Mouse (Mus musculus) megakaryocyte, adult 5-6 weeks (primary cell): ENCODE data around the gene Tgfbr3. TPM values are rescaled to one million over a fixed set of nuclear protein-coding genes. Genes with fewer than 3 reads are reported as not detected.

ENCODE experiments used
- ATAC-seq: 2 replicates; pipeline ENCODE4 v1.8.0; 2016; ENCODE audit warnings: mild to moderate bottlenecking, inconsistent platforms; ENCODE audit not compliant: poor library complexity, severe bottlenecking
- total RNA-seq, 2 experiments: library from RNA; stranded (forward) in 1 of 2; stranded (reverse) in 1 of 2; fragments of 153-499, 151-499 nt in 1 of 2; fragments of 221-1000, 200-1000 nt in 1 of 2; gene quantifications; 2 replicates each; pipeline versions ENCODE4 v1.2.3 to v1.2.4; 2015 to 2017

Tgfbr3 gene
- 0.89 and 1.3 TPM in 2 replicates for total RNA-seq (2015)
- 1.3 and 1.7 TPM in 2 replicates for total RNA-seq (2017)

- ATAC-seq, result peak; percentile 55
Measured at GRCm38 (mm10) chr5:107289234-107289764, at the start of gene Tgfbr3. Gene Tgfbr3, minus strand, starts transcription at chr5:107289629.

GRCm38 (mm10) chr5:107330916-107331421, 41.5 kb upstream of the Tgfbr3 start, which contains the start of gene Brdt:
Gene Brdt, plus strand, starts transcription at chr5:107331159.
- ATAC-seq, result no peak

GRCm38 (mm10) chr5:107320703-107321102, 31.3 kb upstream of the Tgfbr3 start:
- peak; percentile 54; the same call in 1 of the 2 replicates for ATAC-seq

- no peak for ATAC-seq
Measured at GRCm38 (mm10) chr5:107317141-107317540, 27.7 kb upstream of the Tgfbr3 start.

- ATAC-seq, result no peak
Measured at GRCm38 (mm10) chr5:107307432-107307831, 18.0 kb upstream of the Tgfbr3 start.

- ATAC-seq, result no peak
Measured at GRCm38 (mm10) chr5:107304117-107304825, 14.8 kb upstream of the Tgfbr3 start.

- ATAC-seq, result peak; percentile 38; the same call in 1 of the 2 replicates
Measured at GRCm38 (mm10) chr5:107303350-107303861, 14.0 kb upstream of the Tgfbr3 start.

- no peak for ATAC-seq
Measured at GRCm38 (mm10) chr5:107298854-107299253, 9.4 kb upstream of the Tgfbr3 start.

GRCm38 (mm10) chr5:107296512-107297322, 7.3 kb upstream of the Tgfbr3 start:
- no peak for ATAC-seq

GRCm38 (mm10) chr5:107295817-107296511, 6.5 kb upstream of the Tgfbr3 start:
- ATAC-seq, result peak; percentile 57; the same call in 1 of the 2 replicates

- peak; percentile 43; the same call in 1 of the 2 replicates for ATAC-seq
Measured at GRCm38 (mm10) chr5:107295061-107295816, 5.8 kb upstream of the Tgfbr3 start.

GRCm38 (mm10) chr5:107294041-107294440, 4.6 kb upstream of the Tgfbr3 start:
- no peak for ATAC-seq

- ATAC-seq, result no peak
Measured at GRCm38 (mm10) chr5:107289986-107290385, 557 bp upstream of the Tgfbr3 start.

GRCm38 (mm10) chr5:107288427-107289233, 799 bp downstream of the Tgfbr3 start:
- ATAC-seq, result peak; percentile 58

GRCm38 (mm10) chr5:107287908-107288267, 1.5 kb downstream of the Tgfbr3 start:
- no peak for ATAC-seq

GRCm38 (mm10) chr5:107287254-107287907, 2.0 kb downstream of the Tgfbr3 start:
- ATAC-seq, result peak; percentile 55

GRCm38 (mm10) chr5:107285563-107285962, 3.9 kb downstream of the Tgfbr3 start:
- no peak for ATAC-seq

- no peak for ATAC-seq
Measured at GRCm38 (mm10) chr5:107283935-107284524, 5.4 kb downstream of the Tgfbr3 start.
